Mouse (Mus musculus) erythroblast, embryonic 14.5 days (primary cell): ENCODE results near the gene Olfr870.

Experiments
- GATA1 ChIP-seq: IDR thresholded peaks from 2 replicates; pipeline ENCODE4 v1.6.1; 2012; ENCODE audit warnings: low read length, inconsistent platforms, mixed read lengths
- TAL1 ChIP-seq: IDR thresholded peaks from 3 replicates; pipeline ENCODE4 v1.6.1; 2012; ENCODE audit warnings: low read length, inconsistent platforms, mixed read lengths

GRCm38 (mm10) chr9:20179463-20179862 is 5.6 kb upstream of the Olfr870 start:
- TF ChIP-seq GATA1 (no peak), TAL1 (no peak)
